Mouse (Mus musculus): ENCODE results near the gene 9130019O22Rik.
A peak's percentile ranks its signal among the peaks of the same experiment; 100 is the strongest.

- TF ChIP-seq POLR2A (IDR thresholded peaks at IDR 0.05; ENCODE audit: control insufficient read depth, extremely low read depth, insufficient read depth, low read length, poor library complexity): peak; percentile 49; the same call in 1 of the 2 replicates
- TF ChIP-seq CTCF (IDR thresholded peaks at IDR 0.05; ENCODE audit: borderline replicate concordance, control insufficient read depth, extremely low read depth, insufficient read depth, low read length, poor library complexity): peak; percentile 33; the same call in 1 of the 2 replicates
Observed at GRCm38 (mm10) chr7:127406002-127406987, 19.3 kb upstream of the 9130019O22Rik start, which contains the start of gene Zfp764.
